Mouse (Mus musculus): ENCODE results near the gene Rln3. TPM values are rescaled to one million over a fixed set of nuclear protein-coding genes. Genes with fewer than 3 reads are reported as not detected.
"Not testable (repeated sequence)": the region's sequence is repeated elsewhere in the genome, so short reads cannot be mapped to it uniquely, and the experiment has no call there.

Gene Rln3
- polyA plus RNA-seq, 1 experiment from 2014 or later, result not detected

DNA sequence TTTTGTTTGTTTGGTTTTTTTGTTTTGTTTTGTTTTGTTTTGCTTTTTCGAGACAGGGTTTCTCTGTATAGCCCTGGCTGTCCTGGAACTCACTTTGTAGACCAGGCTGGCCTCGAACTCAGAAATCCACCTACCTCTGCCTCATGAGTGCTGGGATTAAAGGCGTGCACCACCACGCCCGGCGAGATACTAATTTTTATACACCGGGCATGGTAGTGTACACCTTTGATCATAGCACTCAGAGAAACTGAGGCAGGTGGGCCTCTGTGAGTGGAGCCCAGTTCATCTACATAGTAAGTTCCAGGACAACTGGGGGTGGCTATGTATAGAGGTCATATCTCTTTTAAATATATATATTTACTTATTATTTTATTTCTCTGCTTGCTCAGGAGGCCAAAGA is 39.3 kb downstream of the Rln3 start:
- not testable (repeated sequence) for H3K27ac ChIP-seq (ENCODE audit: low read length); ATAC-seq (ENCODE audit: low read depth); H3K9me3 ChIP-seq (replicated peaks; ENCODE audit: control insufficient read depth, low read length); H3K4me2 ChIP-seq (ENCODE audit: low read depth, low read length); H3K4me3 ChIP-seq (ENCODE audit: low read depth, low read length); H3K9ac ChIP-seq (ENCODE audit: low read depth, low read length)
- H3K27me3 ChIP-seq (ENCODE audit: control insufficient read depth, insufficient read depth, low read depth, low read length), result peaks cover 11% of the 10 kb centered on the region
- peaks cover 14% of the 10 kb centered on the region for H3K36me3 ChIP-seq (ENCODE audit: control insufficient read depth, insufficient read depth)
- WGBS (ENCODE audit: insufficient replicate concordance), result 77% methylated on average over 7 of the region's 7 CpGs
- peaks cover 19% of the 10 kb centered on the region for H3K4me1 ChIP-seq (ENCODE audit: control insufficient read depth, low read depth, low read length)

DNA sequence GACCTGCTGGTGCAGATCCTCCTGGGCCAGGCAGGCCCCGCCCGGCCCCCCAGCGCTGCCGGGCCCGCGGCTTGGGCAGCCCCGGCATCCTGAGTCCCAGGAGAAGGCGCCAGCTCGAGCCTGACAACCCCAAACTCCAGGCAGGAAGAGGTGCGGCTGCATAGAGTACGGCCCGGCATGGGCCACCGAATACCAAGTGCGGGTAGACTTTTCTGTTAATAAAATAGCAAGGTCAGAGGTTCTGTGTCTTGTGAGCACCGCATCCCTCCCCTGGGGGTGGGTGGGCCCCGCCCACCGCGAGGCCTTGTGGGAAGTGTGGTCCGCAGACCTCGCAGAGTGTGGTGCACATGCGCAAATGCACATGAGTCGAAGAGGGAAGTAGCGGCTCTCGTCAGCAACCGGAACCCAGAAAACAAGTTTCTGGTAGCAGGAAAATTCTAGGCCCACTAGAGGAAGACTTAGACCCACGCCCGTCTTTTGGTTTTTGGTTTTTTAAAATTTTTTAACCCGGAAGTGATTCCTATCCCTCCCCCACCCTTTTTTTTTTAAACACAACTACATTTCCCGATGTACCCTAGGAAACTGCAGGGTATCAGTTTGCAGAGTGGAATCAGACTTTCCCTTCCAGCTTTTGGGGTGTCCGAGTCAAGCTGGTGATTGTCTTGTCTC is 40.1 kb downstream of the Rln3 start:
- H3K4me3 ChIP-seq (ENCODE audit: low read depth, low read length), result peak overlapping the region; percentile 68
- peaks cover 23% of the 10 kb centered on the region for H3K4me1 ChIP-seq (ENCODE audit: control insufficient read depth, low read depth, low read length)
- peak overlapping the region; percentile 67 for H3K27ac ChIP-seq (ENCODE audit: low read length)
- H3K9me3 ChIP-seq (replicated peaks; ENCODE audit: control insufficient read depth, low read length), result no peaks in the 10 kb centered on the region
- H3K4me2 ChIP-seq (ENCODE audit: low read depth, low read length), result peak overlapping the region; percentile 88
- peak overlapping the region; percentile 65 for H3K9ac ChIP-seq (ENCODE audit: low read depth, low read length)
- peak; percentile 92 for ATAC-seq (ENCODE audit: low read depth)
- under 1% methylated on average over 30 of the region's 30 CpGs for WGBS (ENCODE audit: insufficient replicate concordance)
- peaks cover 22% of the 10 kb centered on the region for H3K36me3 ChIP-seq (ENCODE audit: control insufficient read depth, insufficient read depth)
- H3K27me3 ChIP-seq (ENCODE audit: control insufficient read depth, insufficient read depth, low read depth, low read length), result peaks cover 3% of the 10 kb centered on the region

DNA sequence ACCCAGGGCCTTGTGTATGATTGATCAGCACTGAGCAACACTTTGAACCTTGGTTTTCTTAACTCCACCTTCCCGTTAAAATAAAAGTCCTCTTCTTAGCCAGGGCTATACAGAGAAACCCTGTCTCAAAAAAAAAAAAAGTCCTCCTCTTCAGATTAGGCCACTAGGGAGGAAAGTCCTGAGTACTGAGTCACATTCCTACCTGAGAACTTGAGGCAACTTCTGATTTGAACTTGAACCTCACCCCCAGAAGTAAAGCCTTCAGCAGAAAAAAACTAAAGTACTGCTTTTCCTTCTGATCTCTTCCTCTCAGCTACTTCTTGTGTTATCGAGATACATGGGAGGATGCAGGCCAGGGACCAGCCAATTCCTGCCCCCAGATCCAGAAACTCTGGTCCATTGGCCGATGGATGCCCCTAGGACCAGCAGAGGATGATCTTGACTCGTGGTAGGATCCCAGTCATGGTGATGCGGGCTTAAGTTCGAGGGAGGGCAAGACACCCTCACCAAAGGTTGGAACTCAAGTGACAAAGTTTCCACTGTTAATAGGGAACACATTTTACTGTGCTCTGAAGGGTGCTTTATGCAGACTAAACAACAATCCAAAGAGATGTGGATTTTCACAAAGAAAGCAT is 41.1 kb downstream of the Rln3 start:
- no peak overlapping the region for H3K9ac ChIP-seq (ENCODE audit: low read depth, low read length)
- H3K36me3 ChIP-seq (ENCODE audit: control insufficient read depth, insufficient read depth), result peaks cover 28% of the 10 kb centered on the region
- H3K4me2 ChIP-seq (ENCODE audit: low read depth, low read length), result peak overlapping the region; percentile 88
- no peak for ATAC-seq (ENCODE audit: low read depth)
- peaks cover 33% of the 10 kb centered on the region for H3K4me1 ChIP-seq (ENCODE audit: control insufficient read depth, low read depth, low read length)
- WGBS (ENCODE audit: insufficient replicate concordance), result 65% methylated on average over 6 of the region's 6 CpGs
- H3K27me3 ChIP-seq (ENCODE audit: control insufficient read depth, insufficient read depth, low read depth, low read length), result no peaks in the 10 kb centered on the region
- no peak overlapping the region; the same call in 1 of the 2 replicates for H3K27ac ChIP-seq (ENCODE audit: low read length)
- H3K9me3 ChIP-seq (replicated peaks; ENCODE audit: control insufficient read depth, low read length), result no peaks in the 10 kb centered on the region
- peak overlapping the region; percentile 68 for H3K4me3 ChIP-seq (ENCODE audit: low read depth, low read length)

DNA sequence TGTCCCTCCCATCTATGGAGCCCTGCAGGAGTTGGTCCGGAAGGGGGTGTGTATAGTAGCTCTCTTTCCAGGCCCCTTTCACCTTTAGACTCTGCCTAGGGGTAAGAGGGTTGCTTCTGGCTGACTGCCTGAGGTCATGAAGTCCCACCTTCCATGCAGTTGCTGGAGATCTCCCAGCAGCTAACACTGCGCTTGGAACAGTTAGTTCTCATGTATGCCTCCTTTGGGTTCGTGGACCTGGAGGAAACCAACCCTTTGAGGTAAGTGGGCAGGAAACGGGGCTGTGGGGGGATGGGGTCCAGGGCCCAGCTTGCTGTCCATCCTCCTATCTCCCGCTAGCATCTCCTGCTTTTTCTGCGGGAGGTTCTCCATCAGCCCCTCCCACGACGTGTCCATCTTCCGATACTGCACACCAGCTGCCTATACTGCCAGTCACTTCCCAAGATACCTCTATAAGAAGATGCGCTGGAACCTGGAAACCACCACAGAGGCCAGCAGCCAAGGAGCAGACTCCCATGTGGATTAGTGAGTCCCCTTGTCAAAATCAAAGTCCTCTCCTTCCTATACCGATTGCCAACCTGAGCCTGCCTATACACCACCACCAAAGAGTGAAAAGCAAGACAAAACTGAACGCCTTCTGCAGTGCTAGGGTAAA is 41.7 kb downstream of the Rln3 start:
- Histone ChIP-seq H3K4me1 (ENCODE audit: control insufficient read depth, low read depth, low read length) (peaks cover 36% of the 10 kb centered on the region), H3K4me3 (ENCODE audit: low read depth, low read length) (no peak overlapping the region), H3K4me2 (ENCODE audit: low read depth, low read length) (no peak overlapping the region), H3K27ac (ENCODE audit: low read length) (0 out of 2 replicates have a peak overlapping the region, but pooled peaks have one; percentile 2), H3K36me3 (ENCODE audit: control insufficient read depth, insufficient read depth) (peaks cover 28% of the 10 kb centered on the region), H3K27me3 (ENCODE audit: control insufficient read depth, insufficient read depth, low read depth, low read length) (no peaks in the 10 kb centered on the region), H3K9ac (ENCODE audit: low read depth, low read length) (no peak overlapping the region), H3K9me3 (replicated peaks; ENCODE audit: control insufficient read depth, low read length) (no peaks in the 10 kb centered on the region)
- ATAC-seq (ENCODE audit: low read depth), result no peak
- WGBS (ENCODE audit: insufficient replicate concordance), result 61% methylated on average over 12 of the region's 12 CpGs

DNA sequence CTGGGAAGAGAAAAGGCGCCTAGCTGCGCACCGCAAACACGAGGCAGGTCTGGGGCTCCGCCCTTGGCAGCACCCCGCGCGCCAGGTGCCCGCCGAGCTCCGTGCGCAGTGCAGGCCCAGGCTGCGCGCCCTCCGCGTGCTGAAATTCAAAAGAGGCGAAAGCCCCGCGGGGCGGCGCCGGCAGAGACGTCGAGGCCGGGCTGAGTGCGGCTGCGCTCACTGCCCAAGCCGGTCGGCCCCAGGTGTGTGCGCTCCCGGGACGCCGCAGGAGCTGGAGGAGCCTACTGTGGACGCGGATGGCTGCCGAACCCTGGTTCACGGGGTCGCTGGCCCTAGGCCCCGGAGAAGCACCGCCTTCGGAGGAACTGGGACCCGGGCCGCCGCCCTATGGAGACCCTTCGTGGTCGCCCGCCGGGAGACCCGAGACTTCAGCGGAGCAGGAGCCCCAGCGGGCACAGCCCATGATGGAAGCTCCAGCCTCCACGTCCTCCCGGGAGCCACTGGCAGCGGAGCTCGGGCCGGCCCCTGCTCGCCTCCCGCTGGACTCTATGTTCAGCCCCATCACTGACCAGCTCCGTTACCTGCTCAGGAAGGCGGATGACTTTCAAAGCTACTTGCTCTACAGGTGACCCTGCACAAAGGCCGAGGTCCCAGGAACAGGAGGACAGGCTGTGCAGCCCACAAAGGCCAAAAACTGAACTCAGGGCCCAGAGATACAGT is 43.4 kb downstream of the Rln3 start, which contains the start of gene 1700067K01Rik:
Gene 1700067K01Rik (plus strand): TSS at position 222 of the 720 bp plus-strand sequence.
- no peak for ATAC-seq (ENCODE audit: low read depth)
- peaks cover 28% of the 10 kb centered on the region for H3K36me3 ChIP-seq (ENCODE audit: control insufficient read depth, insufficient read depth)
- H3K27me3 ChIP-seq (ENCODE audit: control insufficient read depth, insufficient read depth, low read depth, low read length), result no peaks in the 10 kb centered on the region
- no peak within 1 kb of the TSS for H3K27ac ChIP-seq (ENCODE audit: low read length)
- H3K9me3 ChIP-seq (replicated peaks; ENCODE audit: control insufficient read depth, low read length), result no peaks in the 10 kb centered on the region
- no peak within 1 kb of the TSS for H3K4me2 ChIP-seq (ENCODE audit: low read depth, low read length)
- H3K4me3 ChIP-seq (ENCODE audit: low read depth, low read length), result no peak within 1 kb of the TSS
- WGBS (ENCODE audit: insufficient replicate concordance), result 80% methylated on average over 61 of the region's 61 CpGs
- H3K4me1 ChIP-seq (ENCODE audit: control insufficient read depth, low read depth, low read length), result peaks cover 38% of the 10 kb centered on the region
- H3K9ac ChIP-seq (ENCODE audit: low read depth, low read length), result no peak within 1 kb of the TSS

DNA sequence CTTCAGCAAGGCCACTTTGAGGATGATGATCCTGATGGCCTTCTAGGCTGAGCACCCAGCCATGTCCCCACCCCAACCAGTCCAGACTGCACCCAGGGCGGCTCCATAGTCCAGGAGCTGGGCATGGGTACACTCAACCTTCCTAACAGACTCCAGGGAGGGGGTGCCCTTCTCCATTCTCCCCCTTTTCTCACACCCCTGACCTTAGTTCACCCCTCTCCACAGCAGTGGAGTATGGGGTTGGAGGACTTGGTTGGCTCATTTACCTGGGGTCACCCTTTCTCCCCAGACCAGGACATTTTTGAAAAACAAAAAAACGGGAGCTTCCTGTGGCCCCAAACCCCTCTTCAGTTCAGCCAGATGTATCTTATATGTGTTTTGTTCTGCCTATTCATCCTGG is 45.0 kb downstream of the Rln3 start:
- no peak overlapping the region for H3K4me2 ChIP-seq (ENCODE audit: low read depth, low read length)
- no peak overlapping the region for H3K4me3 ChIP-seq (ENCODE audit: low read depth, low read length)
- H3K36me3 ChIP-seq (ENCODE audit: control insufficient read depth, insufficient read depth), result peaks cover 28% of the 10 kb centered on the region
- ATAC-seq (ENCODE audit: low read depth), result no peak
- WGBS (ENCODE audit: insufficient replicate concordance), result 86% methylated on average over 2 of the region's 2 CpGs
- H3K27ac ChIP-seq (ENCODE audit: low read length), result no peak overlapping the region
- no peak overlapping the region for H3K9ac ChIP-seq (ENCODE audit: low read depth, low read length)
- no peaks in the 10 kb centered on the region for H3K9me3 ChIP-seq (replicated peaks; ENCODE audit: control insufficient read depth, low read length)
- H3K4me1 ChIP-seq (ENCODE audit: control insufficient read depth, low read depth, low read length), result peaks cover 41% of the 10 kb centered on the region
- H3K27me3 ChIP-seq (ENCODE audit: control insufficient read depth, insufficient read depth, low read depth, low read length), result no peaks in the 10 kb centered on the region

DNA sequence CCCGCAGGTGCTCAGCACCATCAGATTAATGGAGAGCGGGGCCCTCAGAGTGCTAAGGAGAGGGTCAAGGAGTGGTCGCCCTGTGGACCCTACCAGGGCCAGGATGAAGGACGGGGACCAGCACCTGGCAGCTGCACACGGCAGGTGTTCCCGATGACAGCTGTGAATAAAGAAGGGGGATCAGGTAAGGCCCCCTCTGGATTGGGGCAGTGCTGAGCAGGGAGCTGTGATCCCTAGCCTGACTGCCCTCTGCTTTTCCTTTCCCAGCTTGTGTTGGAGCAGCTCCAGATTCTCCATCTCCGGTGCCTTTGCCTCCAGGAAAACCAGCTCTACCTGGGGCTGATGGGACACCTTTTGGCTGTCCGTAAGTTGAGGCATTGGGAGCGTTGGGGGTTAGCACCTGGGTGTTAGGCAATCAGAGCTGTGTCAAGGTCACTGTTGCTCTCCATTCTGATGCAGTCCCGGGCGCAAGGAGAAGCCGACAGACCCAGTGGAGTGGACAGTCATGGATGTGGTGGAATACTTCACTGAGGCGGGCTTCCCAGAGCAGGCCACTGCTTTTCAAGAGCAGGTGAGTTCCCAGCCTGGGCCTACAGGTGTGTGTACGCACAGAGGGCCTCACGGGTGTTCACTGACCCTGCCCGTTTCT is 45.6 kb downstream of the Rln3 start:
- H3K27ac ChIP-seq (ENCODE audit: low read length), result no peak overlapping the region
- 69% methylated on average over 16 of the region's 16 CpGs for WGBS (ENCODE audit: insufficient replicate concordance)

DNA sequence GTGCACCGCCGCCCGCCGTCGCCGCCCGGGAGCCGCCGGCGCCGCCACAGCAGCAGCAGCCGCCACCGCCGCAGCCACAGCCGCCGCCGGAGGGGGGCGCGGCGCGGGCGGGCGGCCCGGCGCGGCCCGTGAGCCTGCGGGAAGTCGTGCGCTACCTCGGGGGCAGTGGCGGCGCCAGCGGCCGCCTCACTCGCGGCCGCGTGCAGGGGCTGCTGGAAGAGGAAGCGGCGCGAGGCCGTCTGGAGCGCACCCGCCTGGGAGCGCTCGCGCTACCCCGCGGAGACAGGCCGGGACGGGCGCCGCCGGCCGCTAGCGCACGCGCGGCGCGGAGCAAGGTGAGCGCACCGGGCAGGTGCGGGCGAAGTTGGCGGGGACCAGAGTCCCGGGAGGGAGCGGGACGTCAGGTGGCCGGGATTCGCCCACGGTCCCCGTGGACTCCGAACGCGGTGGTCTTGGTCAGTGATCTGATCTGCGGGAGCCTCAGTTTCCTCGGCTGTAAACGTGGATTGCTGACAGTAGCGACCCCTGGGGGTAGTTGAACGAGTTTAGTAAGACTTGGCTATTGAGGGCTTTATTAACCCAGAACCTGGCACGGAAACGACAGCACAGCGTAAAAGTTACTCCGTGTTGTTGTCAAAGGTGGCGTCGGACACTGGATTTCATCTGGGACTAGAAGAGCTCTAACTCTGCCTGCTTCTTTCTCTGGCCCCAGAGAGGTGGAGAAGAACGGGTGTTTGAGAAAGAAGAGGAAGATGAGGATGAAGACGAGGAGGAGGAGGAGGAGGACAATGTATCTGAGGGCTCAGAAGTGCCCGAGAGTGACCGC is 46.4 kb downstream of the Rln3 start:
- 1% methylated on average over 79 of the region's 92 CpGs for WGBS (ENCODE audit: insufficient replicate concordance)
- H3K4me2 ChIP-seq (ENCODE audit: low read depth, low read length), result peak overlapping the region; percentile 92
- peak; percentile 5 for ATAC-seq (ENCODE audit: low read depth)
- H3K9me3 ChIP-seq (replicated peaks; ENCODE audit: control insufficient read depth, low read length), result no peaks in the 10 kb centered on the region
- H3K27ac ChIP-seq (ENCODE audit: low read length), result peak overlapping the region; percentile 81
- H3K36me3 ChIP-seq (ENCODE audit: control insufficient read depth, insufficient read depth), result peaks cover 28% of the 10 kb centered on the region
- H3K4me3 ChIP-seq (ENCODE audit: low read depth, low read length), result peak overlapping the region; percentile 88
- H3K9ac ChIP-seq (ENCODE audit: low read depth, low read length), result peak overlapping the region; percentile 90
- H3K4me1 ChIP-seq (ENCODE audit: control insufficient read depth, low read depth, low read length), result peaks cover 41% of the 10 kb centered on the region
- H3K27me3 ChIP-seq (ENCODE audit: control insufficient read depth, insufficient read depth, low read depth, low read length), result no peaks in the 10 kb centered on the region

More for the DNA sequence above, 45.6 kb downstream of the Rln3 start:
- Histone ChIP-seq H3K4me3 (ENCODE audit: low read depth, low read length) (peak overlapping the region; percentile 88), H3K4me1 (ENCODE audit: control insufficient read depth, low read depth, low read length) (peaks cover 40% of the 10 kb centered on the region), H3K27me3 (ENCODE audit: control insufficient read depth, insufficient read depth, low read depth, low read length) (no peaks in the 10 kb centered on the region), H3K9me3 (replicated peaks; ENCODE audit: control insufficient read depth, low read length) (no peaks in the 10 kb centered on the region), H3K9ac (ENCODE audit: low read depth, low read length) (peak overlapping the region; percentile 90), H3K4me2 (ENCODE audit: low read depth, low read length) (peak overlapping the region; percentile 92), H3K36me3 (ENCODE audit: control insufficient read depth, insufficient read depth) (peaks cover 28% of the 10 kb centered on the region)
- no peak for ATAC-seq (ENCODE audit: low read depth)

Measured in liver, embryonic 16.5 days (tissue).